Mouse (Mus musculus) erythroblast, embryonic 14.5 days (primary cell): ENCODE measurements around the gene Cyb5d2. TPM values are rescaled to one million over a fixed set of nuclear protein-coding genes. Genes with fewer than 3 reads are reported as not detected.
"Not testable (repeated sequence)": the region's sequence is repeated elsewhere in the genome, so short reads cannot be mapped to it uniquely, and the experiment has no call there.

Source experiments
- H3K27me3 ChIP-seq: 2 replicates; pipeline ENCODE4 v1.6.1; 2012; ENCODE audit warnings: inconsistent platforms; ENCODE audit not compliant: control insufficient read depth
- H3K36me3 ChIP-seq: 2 replicates; pipeline ENCODE4 v1.6.1; 2012; ENCODE audit warnings: mild to moderate bottlenecking, inconsistent platforms; ENCODE audit not compliant: control insufficient read depth
- H3K4me1 ChIP-seq: 2 replicates; pipeline ENCODE4 v1.6.1; 2012; ENCODE audit warnings: inconsistent platforms; ENCODE audit not compliant: control insufficient read depth
- H3K4me3 ChIP-seq: replicated peaks from 2 replicates; pipeline ENCODE3; 2012; ENCODE audit warnings: moderate library complexity, mild to moderate bottlenecking, inconsistent platforms
- H3K9me3 ChIP-seq: 2 replicates; pipeline ENCODE4 v1.6.1; 2012; ENCODE audit warnings: low read length, inconsistent platforms, mixed read lengths; ENCODE audit not compliant: control insufficient read depth
- GATA1 ChIP-seq: IDR thresholded peaks from 2 replicates; pipeline ENCODE4 v1.6.1; 2012; ENCODE audit warnings: low read length, inconsistent platforms, mixed read lengths
- TAL1 ChIP-seq: IDR thresholded peaks from 3 replicates; pipeline ENCODE4 v1.6.1; 2012; ENCODE audit warnings: low read length, inconsistent platforms, mixed read lengths
- polyA plus RNA-seq: library from polyadenylated mRNA; stranded (reverse); fragments of >175 nt; gene quantifications from 2 replicates; pipeline ENCODE4 v1.2.3, GENCODE M21; 2012

Cyb5d2 gene
- polyA plus RNA-seq, 1 experiment: 0.11 TPM

DNA sequence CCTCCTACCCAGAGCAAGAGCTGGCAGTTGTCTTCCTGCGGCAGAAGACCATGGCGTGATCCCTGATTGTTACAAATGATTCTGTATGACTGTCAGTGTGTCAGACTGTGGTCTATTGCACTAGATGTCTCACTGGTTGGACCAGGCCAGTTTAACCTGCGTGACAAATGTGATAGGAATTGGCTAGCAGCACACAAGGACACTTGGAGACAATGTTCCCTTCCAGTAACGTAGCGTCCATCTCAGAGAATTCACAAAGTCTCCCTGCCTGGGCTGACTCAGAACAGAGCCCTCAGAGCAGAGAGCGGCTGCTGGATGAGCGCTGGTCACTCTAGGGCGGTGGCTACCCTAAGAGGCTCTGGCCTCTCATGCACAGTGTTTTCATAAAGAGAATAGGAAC, 28.2 kb downstream of the Cyb5d2 start:
- Histone ChIP-seq H3K36me3 (peaks cover 70% of the 10 kb centered on the region), H3K4me1 (no peaks in the 10 kb centered on the region), H3K27me3 (no peaks in the 10 kb centered on the region), H3K9me3 (no peaks in the 10 kb centered on the region), H3K4me3 (no peak overlapping the region)
- TF ChIP-seq GATA1 (no peak), TAL1 (no peak)

GRCm38 (mm10) chr11:72764270-72764669, 31.7 kb downstream of the Cyb5d2 start:
- Histone ChIP-seq H3K36me3 (peaks cover 88% of the 10 kb centered on the region), H3K4me3 (no peak overlapping the region), H3K4me1 (no peaks in the 10 kb centered on the region), H3K27me3 (no peaks in the 10 kb centered on the region), H3K9me3 (no peaks in the 10 kb centered on the region)
- TF ChIP-seq GATA1: no peak
- no peak for TF ChIP-seq TAL1

GRCm38 (mm10) chr11:72760781-72761180, 35.2 kb downstream of the Cyb5d2 start:
- Histone ChIP-seq H3K9me3 (no peaks in the 10 kb centered on the region), H3K36me3 (peaks cover 94% of the 10 kb centered on the region), H3K4me3 (no peak overlapping the region), H3K4me1 (no peaks in the 10 kb centered on the region), H3K27me3 (no peaks in the 10 kb centered on the region)
- TF ChIP-seq GATA1: no peak
- no peak for TF ChIP-seq TAL1

- Histone ChIP-seq H3K36me3 (peaks cover 98% of the 10 kb centered on the region), H3K4me3 (no peak overlapping the region), H3K27me3 (no peaks in the 10 kb centered on the region), H3K9me3 (no peaks in the 10 kb centered on the region), H3K4me1 (no peaks in the 10 kb centered on the region)
- no peak for TF ChIP-seq TAL1
- TF ChIP-seq GATA1: no peak
Observed at GRCm38 (mm10) chr11:72759581-72759980, 36.4 kb downstream of the Cyb5d2 start.

- no peak for TF ChIP-seq TAL1
- TF ChIP-seq GATA1: no peak
Observed at GRCm38 (mm10) chr11:72758316-72758715, 37.6 kb downstream of the Cyb5d2 start.

GRCm38 (mm10) chr11:72751956-72752355, 44.0 kb downstream of the Cyb5d2 start:
- no peaks in the 10 kb centered on the region for H3K9me3 ChIP-seq
- no peaks in the 10 kb centered on the region for H3K27me3 ChIP-seq
- no peaks in the 10 kb centered on the region for H3K4me1 ChIP-seq
- H3K36me3 ChIP-seq: peaks cover 99% of the 10 kb centered on the region
- TF ChIP-seq TAL1 (no peak), GATA1 (no peak)
- no peak overlapping the region for H3K4me3 ChIP-seq

More at GRCm38 (mm10) chr11:72758316-72758715, 37.6 kb downstream of the Cyb5d2 start:
- Histone ChIP-seq H3K9me3 (no peaks in the 10 kb centered on the region), H3K27me3 (no peaks in the 10 kb centered on the region), H3K4me1 (no peaks in the 10 kb centered on the region), H3K4me3 (no peak overlapping the region), H3K36me3 (peaks cover 98% of the 10 kb centered on the region)

DNA sequence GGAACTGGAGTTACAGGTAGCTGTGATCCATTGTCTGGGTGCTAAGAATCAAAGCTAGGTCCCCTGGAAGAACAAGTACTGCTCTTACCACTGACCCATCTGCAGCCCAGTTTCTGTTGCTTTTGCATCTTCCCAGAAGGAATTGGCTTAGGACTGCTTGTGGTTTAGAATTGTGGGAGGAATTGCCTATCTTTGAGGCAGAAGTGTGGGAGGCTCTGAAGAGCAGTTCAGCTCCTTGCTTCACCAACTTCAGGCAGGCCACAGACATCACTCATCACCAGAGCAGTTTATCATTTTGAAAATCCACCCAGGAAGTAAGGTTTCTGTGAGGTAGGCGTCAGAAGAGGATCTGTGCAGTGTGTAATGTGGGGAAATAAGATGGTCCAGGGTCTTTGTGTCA, 56.9 kb downstream of the Cyb5d2 start:
- peaks cover 92% of the 10 kb centered on the region for H3K36me3 ChIP-seq
- TF ChIP-seq TAL1: no peak
- no peak for TF ChIP-seq GATA1
- H3K9me3 ChIP-seq: no peaks in the 10 kb centered on the region
- H3K4me3 ChIP-seq: no peak overlapping the region
- H3K4me1 ChIP-seq: no peaks in the 10 kb centered on the region
- H3K27me3 ChIP-seq: no peaks in the 10 kb centered on the region

DNA sequence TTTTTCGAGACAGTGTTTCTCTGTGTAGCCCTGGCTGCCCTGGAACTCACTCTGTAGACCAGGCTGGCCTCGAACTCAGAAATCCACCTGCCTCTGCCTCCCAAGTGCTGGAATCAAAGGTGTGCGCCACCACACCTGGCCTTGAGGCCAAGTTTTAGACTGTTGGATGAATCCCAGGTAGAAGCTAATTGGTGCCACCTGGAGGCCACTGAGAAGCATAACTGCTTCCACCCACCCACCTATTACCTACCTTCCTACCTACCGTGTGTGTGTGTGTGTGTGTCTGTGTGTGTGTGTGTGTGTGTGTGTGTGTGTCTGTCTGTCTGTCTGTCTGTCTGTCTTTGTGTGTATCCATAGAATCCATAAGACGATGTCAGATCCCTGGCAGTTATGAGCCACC, 58.4 kb downstream of the Cyb5d2 start:
- peaks cover 92% of the 10 kb centered on the region for H3K36me3 ChIP-seq
- H3K27me3 ChIP-seq, H3K9me3 ChIP-seq, H3K4me1 ChIP-seq, H3K4me3 ChIP-seq: not testable (repeated sequence)

- peaks cover 93% of the 10 kb centered on the region for H3K36me3 ChIP-seq
- TF ChIP-seq GATA1 (no peak), TAL1 (no peak)
- no peaks in the 10 kb centered on the region for H3K4me1 ChIP-seq
- no peak overlapping the region for H3K4me3 ChIP-seq
- H3K9me3 ChIP-seq: no peaks in the 10 kb centered on the region
- no peaks in the 10 kb centered on the region for H3K27me3 ChIP-seq
Observed at GRCm38 (mm10) chr11:72736320-72736719, 59.6 kb downstream of the Cyb5d2 start.

DNA sequence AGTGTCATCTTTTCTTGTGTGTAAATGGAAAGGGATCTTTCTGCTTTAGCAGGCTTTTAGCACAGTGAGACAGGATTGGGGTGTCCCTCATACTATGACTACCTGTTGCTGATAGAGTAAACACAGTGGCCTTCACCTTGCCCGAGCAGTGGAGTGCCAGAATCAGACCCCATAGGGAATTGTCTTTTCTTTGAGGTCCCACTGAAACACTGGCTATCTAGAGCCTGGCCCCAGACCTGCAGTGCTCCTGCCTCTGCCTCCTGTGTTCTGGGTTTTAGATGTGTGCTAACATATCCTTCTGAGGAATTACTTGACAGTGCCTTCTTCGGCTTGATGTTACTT, 60.5 kb downstream of the Cyb5d2 start:
- Histone ChIP-seq H3K4me3 (no peak overlapping the region), H3K9me3 (no peaks in the 10 kb centered on the region), H3K27me3 (no peaks in the 10 kb centered on the region), H3K4me1 (no peaks in the 10 kb centered on the region), H3K36me3 (peaks cover 93% of the 10 kb centered on the region)
- no peak for TF ChIP-seq TAL1
- TF ChIP-seq GATA1: no peak
